Mouse (Mus musculus): ENCODE data around the gene Aaed1. TPM values are rescaled to one million over a fixed set of nuclear protein-coding genes. Genes with fewer than 3 reads are reported as not detected.

Gene Aaed1
- polyA plus RNA-seq (2014; fragmentation: Illumina TruSeq; extraction: RNeasy Lipid Tissue Mini Kit (QIAGEN cat#74804); ENCODE audit: low read depth, low replicate concordance) = 74.6 TPM

DNA sequence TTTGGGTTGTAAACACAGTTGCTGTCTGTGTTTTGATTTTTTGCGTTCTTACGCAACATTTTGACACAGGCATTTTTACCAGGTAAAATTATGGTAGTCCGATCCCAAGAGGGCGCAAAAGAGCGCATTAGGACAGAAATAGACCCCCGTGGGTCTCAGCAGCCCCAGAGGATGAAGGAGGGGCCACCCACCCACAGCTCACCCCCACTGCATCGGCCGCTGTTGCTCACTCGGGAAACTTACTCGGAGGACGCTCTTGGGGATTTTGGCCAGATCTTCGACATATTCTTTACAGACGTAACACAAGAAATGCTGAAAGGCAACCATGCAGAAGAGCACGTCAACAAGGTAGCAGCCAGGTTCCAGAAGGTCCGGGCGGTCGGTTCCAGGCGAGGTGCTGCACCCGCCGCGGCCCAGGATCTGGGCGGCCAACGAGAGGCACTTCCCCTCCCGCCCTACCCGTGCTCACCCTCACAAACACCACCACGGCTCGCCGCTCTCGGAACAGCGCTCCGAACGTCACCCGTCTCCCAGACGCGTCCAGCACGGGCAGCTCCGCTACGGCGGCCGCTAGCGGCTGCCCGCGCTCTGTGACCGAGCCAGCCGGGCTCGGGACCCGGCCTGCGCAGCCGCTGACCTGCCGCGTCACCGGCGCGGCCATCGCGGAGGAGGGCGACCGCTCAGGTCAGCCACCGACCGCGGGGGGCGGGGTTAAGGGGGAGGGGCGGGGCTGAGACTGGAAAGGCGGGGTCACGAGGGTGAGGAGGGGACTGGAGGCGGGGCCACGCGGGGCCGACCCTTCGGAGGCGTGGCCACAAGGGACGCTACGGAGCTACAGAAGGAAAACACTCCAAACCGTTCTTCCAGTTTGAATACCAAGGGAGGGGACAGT, at the start of gene Aaed1:
Aaed1 (minus strand) TSS at position 687 of the 892 bp plus-strand sequence.

DNA sequence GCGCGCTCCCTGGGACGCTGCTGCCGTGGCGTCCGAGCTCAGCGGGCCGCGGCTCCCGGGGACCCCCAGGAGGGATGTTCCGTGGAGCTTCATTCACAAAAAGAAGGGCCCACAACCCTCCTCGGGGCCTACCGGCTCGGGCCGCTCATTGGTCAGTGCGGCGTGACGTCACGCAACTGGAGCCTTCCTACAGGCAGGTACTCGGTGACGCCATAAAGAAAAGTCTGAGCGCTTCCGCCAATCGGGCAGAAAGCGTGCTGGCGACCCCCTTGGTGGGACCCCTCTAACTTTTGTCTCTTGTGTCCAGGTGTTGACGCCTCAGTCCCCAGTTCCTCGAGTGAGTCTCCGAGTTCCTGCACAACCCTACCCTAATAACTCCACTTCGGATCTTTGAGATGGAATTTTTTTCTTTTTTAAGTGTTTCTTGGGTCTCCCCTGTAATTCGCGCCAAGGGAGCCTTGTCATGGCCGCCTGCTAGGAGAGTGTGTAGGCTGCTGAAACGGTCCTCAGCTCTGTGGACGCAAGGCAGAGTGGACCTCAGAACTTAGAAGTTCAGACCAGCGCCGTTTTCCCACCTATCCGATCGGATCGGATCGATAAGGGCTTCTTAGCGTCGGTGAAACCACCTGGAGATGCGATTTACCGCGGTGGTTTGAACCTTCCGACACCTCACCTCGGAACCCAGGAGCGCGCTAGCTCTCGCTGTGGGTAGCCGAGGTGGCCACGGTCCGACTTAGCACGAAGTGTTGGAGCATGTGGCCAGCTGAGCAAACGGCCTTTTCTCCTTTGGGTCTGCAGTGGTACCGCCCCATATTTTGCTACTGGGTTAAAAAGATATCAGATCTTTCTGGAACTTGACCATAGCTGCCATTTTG, 37.4 kb downstream of the Aaed1 start, which contains the start of gene Cdc14b:
Cdc14b (minus strand) TSS at position 412 of the 875 bp plus-strand sequence.

Other genes with a start within 250 kb of the Aaed1 start
- gene Hsd17b3, start 223.5 kb downstream of the Aaed1 start, polyA plus RNA-seq (2014; fragmentation: Illumina TruSeq; extraction: RNeasy Lipid Tissue Mini Kit (QIAGEN cat#74804); ENCODE audit: low read depth, low replicate concordance) = not detected
- 2.7 TPM for gene Slc35d2, start 183.3 kb downstream of the Aaed1 start, polyA plus RNA-seq (2014; fragmentation: Illumina TruSeq; extraction: RNeasy Lipid Tissue Mini Kit (QIAGEN cat#74804); ENCODE audit: low read depth, low replicate concordance)
- 29.4 TPM for gene Zfp367, start 159.5 kb downstream of the Aaed1 start, polyA plus RNA-seq (2014; fragmentation: Illumina TruSeq; extraction: RNeasy Lipid Tissue Mini Kit (QIAGEN cat#74804); ENCODE audit: low read depth, low replicate concordance)
- gene Habp4, start 150.9 kb downstream of the Aaed1 start, polyA plus RNA-seq (2014; fragmentation: Illumina TruSeq; extraction: RNeasy Lipid Tissue Mini Kit (QIAGEN cat#74804); ENCODE audit: low read depth, low replicate concordance) = 58.0 TPM
- gene Cdc14b, start 37.4 kb downstream of the Aaed1 start, polyA plus RNA-seq (2014; fragmentation: Illumina TruSeq; extraction: RNeasy Lipid Tissue Mini Kit (QIAGEN cat#74804); ENCODE audit: low read depth, low replicate concordance) = 12.9 TPM
- gene Ctsl, start 58.2 kb upstream of the Aaed1 start, polyA plus RNA-seq (2014; fragmentation: Illumina TruSeq; extraction: RNeasy Lipid Tissue Mini Kit (QIAGEN cat#74804); ENCODE audit: low read depth, low replicate concordance) = 270 TPM
- 5.0 TPM for gene Cdk20, start 119.6 kb upstream of the Aaed1 start, polyA plus RNA-seq (2014; fragmentation: Illumina TruSeq; extraction: RNeasy Lipid Tissue Mini Kit (QIAGEN cat#74804); ENCODE audit: low read depth, low replicate concordance)
- gene Fam240b, start 185.1 kb upstream of the Aaed1 start, polyA plus RNA-seq (2014; fragmentation: Illumina TruSeq; extraction: RNeasy Lipid Tissue Mini Kit (QIAGEN cat#74804); ENCODE audit: low read depth, low replicate concordance) = not detected

Data from heart, adult 10 weeks (tissue).